Mouse (Mus musculus): ENCODE measurements around the gene BC016579.

BC016579 gene

GRCm38 (mm10) chr16:45653934-45654332 lies at the start of gene BC016579:
BC016579 (minus strand) TSS chr16:45654068.
- DNase-seq (ENCODE audit: low read depth, low spot score), result peak; percentile 28

- no peak for DNase-seq (ENCODE audit: low read depth, low spot score)
These were observed 45.4 kb upstream of the BC016579 start for GRCm38 (mm10) chr16:45699301-45699700.

GRCm38 (mm10) chr16:45697996-45698395 lies 44.1 kb upstream of the BC016579 start:
- DNase-seq (ENCODE audit: low read depth, low spot score), result no peak

GRCm38 (mm10) chr16:45695445-45696160 lies 41.7 kb upstream of the BC016579 start:
- DNase-seq (ENCODE audit: low read depth, low spot score), result no peak

GRCm38 (mm10) chr16:45693558-45693957 lies 39.7 kb upstream of the BC016579 start, which contains the start of gene Tmprss7:
Tmprss7 (minus strand) TSS chr16:45693658.
- no peak for DNase-seq (ENCODE audit: low read depth, low spot score)

- no peak for DNase-seq (ENCODE audit: low read depth, low spot score)
These were observed 39.0 kb upstream of the BC016579 start for GRCm38 (mm10) chr16:45692851-45693250.

GRCm38 (mm10) chr16:45690178-45690577 lies 36.3 kb upstream of the BC016579 start:
- DNase-seq (ENCODE audit: low read depth, low spot score), result peak; percentile 7

- DNase-seq (ENCODE audit: low read depth, low spot score), result no peak
These were observed 33.0 kb upstream of the BC016579 start for GRCm38 (mm10) chr16:45686833-45687232.

GRCm38 (mm10) chr16:45685295-45685694 lies 31.4 kb upstream of the BC016579 start:
- DNase-seq (ENCODE audit: low read depth, low spot score), result no peak

- DNase-seq (ENCODE audit: low read depth, low spot score), result peak; percentile 21
These were observed 30.9 kb upstream of the BC016579 start for GRCm38 (mm10) chr16:45684815-45685214.

- DNase-seq (ENCODE audit: low read depth, low spot score), result peak; percentile 31
These were observed 22.6 kb upstream of the BC016579 start for GRCm38 (mm10) chr16:45676462-45676861.

- no peak for DNase-seq (ENCODE audit: low read depth, low spot score)
These were observed 16.1 kb upstream of the BC016579 start for GRCm38 (mm10) chr16:45670005-45670404.

- no peak for DNase-seq (ENCODE audit: low read depth, low spot score)
These were observed 14.3 kb upstream of the BC016579 start for GRCm38 (mm10) chr16:45668178-45668577.

GRCm38 (mm10) chr16:45666136-45666535 lies 12.3 kb upstream of the BC016579 start:
- DNase-seq (ENCODE audit: low read depth, low spot score), result no peak

- DNase-seq (ENCODE audit: low read depth, low spot score), result no peak
These were observed 8.5 kb upstream of the BC016579 start for GRCm38 (mm10) chr16:45662381-45662780.

GRCm38 (mm10) chr16:45659596-45659995 lies 5.7 kb upstream of the BC016579 start:
- DNase-seq (ENCODE audit: low read depth, low spot score), result no peak

- DNase-seq (ENCODE audit: low read depth, low spot score), result no peak
These were observed 4.4 kb upstream of the BC016579 start for GRCm38 (mm10) chr16:45658248-45658647.

GRCm38 (mm10) chr16:45657574-45658159 lies 3.8 kb upstream of the BC016579 start:
- DNase-seq (ENCODE audit: low read depth, low spot score), result no peak

- no peak for DNase-seq (ENCODE audit: low read depth, low spot score)
These were observed 597 bp upstream of the BC016579 start for GRCm38 (mm10) chr16:45654465-45654864.

- peak; percentile 18 for DNase-seq (ENCODE audit: low read depth, low spot score)
These were observed 597 bp downstream of the BC016579 start for GRCm38 (mm10) chr16:45653009-45653933.

GRCm38 (mm10) chr16:45651497-45651896 lies 2.4 kb downstream of the BC016579 start:
- DNase-seq (ENCODE audit: low read depth, low spot score), result no peak

- DNase-seq (ENCODE audit: low read depth, low spot score), result peak; percentile 3
These were observed 9.5 kb downstream of the BC016579 start for GRCm38 (mm10) chr16:45644380-45644779.
